8 mouse cellular contexts compared by ENCODE assay signal in genomic region chr17:65612391-65613141, GRCm38 (mm10). TPM values are rescaled to one million over a fixed set of nuclear protein-coding genes. Genes with fewer than 3 reads are reported as not detected.
DNase-seq lines count a peak whose midpoint lies in the region; ATAC-seq lines count a peak whose summit lies in the region.

No protein-coding gene starts in this region.

- peak; percentile 24 for DNase-seq in 416B (ENCODE audit: low read depth)
- peak; percentile 52 for DNase-seq in adrenal gland, adult 8-10 months
- no peak for DNase-seq in heart, embryonic 10.5 days (ENCODE audit: low spot score)
- peak; percentile 44 for DNase-seq in liver, embryonic 13.5 days
- DNase-seq in thymus, adult 18-20 months = peak; percentile 32 to 49

- no peaks in the 10 kb centered on the region for H3K9me3 ChIP-seq in embryonic facial prominence, embryonic 12.5 days
- no peaks in the 10 kb centered on the region for H3K9me3 ChIP-seq in heart, embryonic 10.5 days
- H3K9me3 ChIP-seq in kidney, embryonic 14.5 days (ENCODE audit: control insufficient read depth, low read length) = no peaks in the 10 kb centered on the region
- H3K9me3 ChIP-seq in liver, embryonic 13.5 days (replicated peaks) = no peaks in the 10 kb centered on the region
- no peaks in the 10 kb centered on the region for H3K9me3 ChIP-seq in neural tube, embryonic 12.5 days

- H3K4me3 ChIP-seq in embryonic facial prominence, embryonic 12.5 days = peak overlapping the region; percentile 96
- H3K4me3 ChIP-seq in heart, embryonic 10.5 days = peak overlapping the region; percentile 89
- H3K4me3 ChIP-seq in kidney, embryonic 14.5 days (ENCODE audit: low read length) = peak overlapping the region; percentile 98
- peak overlapping the region; percentile 98 for H3K4me3 ChIP-seq in liver, embryonic 13.5 days (replicated peaks)
- peak overlapping the region; percentile 96 for H3K4me3 ChIP-seq in neural tube, embryonic 12.5 days

- H3K4me1 ChIP-seq in embryonic facial prominence, embryonic 12.5 days = peaks cover 39% of the 10 kb centered on the region
- peaks cover 29% of the 10 kb centered on the region for H3K4me1 ChIP-seq in heart, embryonic 10.5 days
- H3K4me1 ChIP-seq in kidney, embryonic 14.5 days (ENCODE audit: control insufficient read depth, insufficient read depth, low read length) = peaks cover 16% of the 10 kb centered on the region; the same call in 1 of the 2 replicates
- H3K4me1 ChIP-seq in liver, embryonic 13.5 days (replicated peaks) = peaks cover 51% of the 10 kb centered on the region
- peaks cover 32% of the 10 kb centered on the region for H3K4me1 ChIP-seq in neural tube, embryonic 12.5 days

- H3K27ac ChIP-seq in embryonic facial prominence, embryonic 12.5 days = peak overlapping the region; percentile 100
- H3K27ac ChIP-seq in heart, embryonic 10.5 days = peak overlapping the region; percentile 99
- peak overlapping the region; percentile 100 for H3K27ac ChIP-seq in kidney, embryonic 14.5 days (ENCODE audit: low read depth, low read length)
- H3K27ac ChIP-seq in liver, embryonic 13.5 days = peak overlapping the region; percentile 96
- H3K27ac ChIP-seq in neural tube, embryonic 12.5 days = peak overlapping the region; percentile 99

- peak overlapping the region; percentile 99 for H3K9ac ChIP-seq in embryonic facial prominence, embryonic 12.5 days
- peak overlapping the region; percentile 97 for H3K9ac ChIP-seq in kidney, embryonic 14.5 days (ENCODE audit: low read depth, low read length)
- H3K9ac ChIP-seq in liver, embryonic 13.5 days = peak overlapping the region; percentile 99
- peak overlapping the region; percentile 96 for H3K9ac ChIP-seq in neural tube, embryonic 12.5 days

- no peaks in the 10 kb centered on the region for H3K27me3 ChIP-seq in embryonic facial prominence, embryonic 12.5 days
- no peaks in the 10 kb centered on the region for H3K27me3 ChIP-seq in heart, embryonic 10.5 days (ENCODE audit: insufficient read depth, poor library complexity, severe bottlenecking)
- no peaks in the 10 kb centered on the region for H3K27me3 ChIP-seq in kidney, embryonic 14.5 days (ENCODE audit: control insufficient read depth, insufficient read depth, low read length)
- H3K27me3 ChIP-seq in liver, embryonic 13.5 days = 0 out of 2 replicates have a peak, but pooled peaks cover 3% of the 10 kb centered on the region
- H3K27me3 ChIP-seq in neural tube, embryonic 12.5 days (replicated peaks) = no peaks in the 10 kb centered on the region

- no peak for ATAC-seq in embryonic facial prominence, embryonic 12.5 days (ENCODE audit: insufficient number of reproducible peaks, insufficient read depth, low FRiP score, low TSS enrichment)
- peak; percentile 32 for ATAC-seq in kidney, embryonic 14.5 days (ENCODE audit: low FRiP score, low TSS enrichment)
- peak; percentile 57 for ATAC-seq in liver, embryonic 13.5 days (ENCODE audit: low read depth)
- peak; percentile 49 for ATAC-seq in neural tube, embryonic 12.5 days (ENCODE audit: low FRiP score, low read depth)

- H3K4me2 ChIP-seq in embryonic facial prominence, embryonic 12.5 days (replicated peaks) = peak overlapping the region; percentile 60
- peak overlapping the region; percentile 70 for H3K4me2 ChIP-seq in kidney, embryonic 14.5 days (replicated peaks; ENCODE audit: low read depth, low read length)
- H3K4me2 ChIP-seq in liver, embryonic 13.5 days = peak overlapping the region; percentile 83
- peak overlapping the region; percentile 79 for H3K4me2 ChIP-seq in neural tube, embryonic 12.5 days (replicated peaks)

- WGBS in embryonic facial prominence, embryonic 12.5 days = under 1% methylated on average over 64 of the region's 91 CpGs
- 3% methylated on average over 91 of the region's 91 CpGs for WGBS in heart, embryonic 10.5 days
- WGBS in kidney, embryonic 14.5 days = 0% methylated on average over 37 of the region's 91 CpGs
- under 1% methylated on average over 75 of the region's 91 CpGs for WGBS in liver, embryonic 13.5 days (ENCODE audit: insufficient replicate concordance)
- WGBS in neural tube, embryonic 12.5 days = under 1% methylated on average over 42 of the region's 91 CpGs

- no peaks in the 10 kb centered on the region for H3K36me3 ChIP-seq in embryonic facial prominence, embryonic 12.5 days
- no peaks in the 10 kb centered on the region for H3K36me3 ChIP-seq in heart, embryonic 10.5 days
- no peaks in the 10 kb centered on the region for H3K36me3 ChIP-seq in kidney, embryonic 14.5 days (ENCODE audit: control insufficient read depth, insufficient read depth, low read length)
- peaks cover 6% of the 10 kb centered on the region for H3K36me3 ChIP-seq in liver, embryonic 13.5 days
- H3K36me3 ChIP-seq in neural tube, embryonic 12.5 days = no peaks in the 10 kb centered on the region

RNA-seq across cellular contexts. Expression of gene Vapa, which starts 0.8 kb away (rescaled TPM):
- total RNA-seq in adrenal gland, adult 8-10 months (2022) = 100 to 1,000 TPM; 108 to 165 (median 135) TPM
- 208 and 216 TPM in 2 replicates for polyA plus RNA-seq in embryonic facial prominence, embryonic 12.5 days (2016; fragmentation: Nextera tagmentation; extraction: Ambion mirVana)
- 153 and 179 TPM in 2 replicates for polyA plus RNA-seq in heart, embryonic 10.5 days (2016; fragmentation: Nextera tagmentation; extraction: Ambion mirVana)
- 190 and 201 TPM in 2 replicates for polyA plus RNA-seq in kidney, embryonic 14.5 days (2014; fragmentation: Nextera tagmentation; extraction: Ambion mirVana)
- polyA plus RNA-seq in liver, embryonic 13.5 days (2015; fragmentation: Nextera tagmentation; extraction: Ambion mirVana) = 76.8 and 91.4 TPM in 2 replicates
- polyA plus RNA-seq in neural tube, embryonic 12.5 days (2016; fragmentation: Nextera tagmentation; extraction: Ambion mirVana) = 285 and 302 TPM in 2 replicates

RNA-seq across cellular contexts. Expression of gene Txndc2, which starts 29.4 kb away (rescaled TPM):
- total RNA-seq in adrenal gland, adult 8-10 months (2022) = 10 to 100 TPM in 2 of 4 experiments, 1 to 10 TPM in 2; 9.2 to 45.4 (median 18.7) TPM
- polyA plus RNA-seq in embryonic facial prominence, embryonic 12.5 days (2016; fragmentation: Nextera tagmentation; extraction: Ambion mirVana) = 0.14 TPM in 1 of 2 replicates, not detected in the other
- polyA plus RNA-seq in heart, embryonic 10.5 days (2016; fragmentation: Nextera tagmentation; extraction: Ambion mirVana) = 0.12 TPM in 1 of 2 replicates, not detected in the other
- polyA plus RNA-seq in kidney, embryonic 14.5 days (2014; fragmentation: Nextera tagmentation; extraction: Ambion mirVana) = not detected in 2 replicates
- not detected in 2 replicates for polyA plus RNA-seq in liver, embryonic 13.5 days (2015; fragmentation: Nextera tagmentation; extraction: Ambion mirVana)
- polyA plus RNA-seq in neural tube, embryonic 12.5 days (2016; fragmentation: Nextera tagmentation; extraction: Ambion mirVana) = 0.10 and 0.30 TPM in 2 replicates
